Mouse (Mus musculus) heart, postnatal 25 days (tissue): ENCODE data around the gene Sirt3. TPM values are rescaled to one million over a fixed set of nuclear protein-coding genes. Genes with fewer than 3 reads are reported as not detected.

Experiments used
- DNase-seq: peaks from one replicate; pipeline ENCODE4 v3.0.0; 2022; ENCODE audit warnings: low spot score
- intact Hi-C: fragments of 180-260 bp; cut with DNase I; formaldehyde crosslinking; loops from one replicate; pipeline ENCODE4 v1.15.1; 2025
- total RNA-seq, 2 experiments: library from RNA; stranded (reverse); gene quantifications; 2 replicates each; pipeline ENCODE4 v1.2.3; 2021

The Sirt3 gene
- total RNA-seq = 10 to 100 TPM; 54.3 to 64.0 TPM

DNA sequence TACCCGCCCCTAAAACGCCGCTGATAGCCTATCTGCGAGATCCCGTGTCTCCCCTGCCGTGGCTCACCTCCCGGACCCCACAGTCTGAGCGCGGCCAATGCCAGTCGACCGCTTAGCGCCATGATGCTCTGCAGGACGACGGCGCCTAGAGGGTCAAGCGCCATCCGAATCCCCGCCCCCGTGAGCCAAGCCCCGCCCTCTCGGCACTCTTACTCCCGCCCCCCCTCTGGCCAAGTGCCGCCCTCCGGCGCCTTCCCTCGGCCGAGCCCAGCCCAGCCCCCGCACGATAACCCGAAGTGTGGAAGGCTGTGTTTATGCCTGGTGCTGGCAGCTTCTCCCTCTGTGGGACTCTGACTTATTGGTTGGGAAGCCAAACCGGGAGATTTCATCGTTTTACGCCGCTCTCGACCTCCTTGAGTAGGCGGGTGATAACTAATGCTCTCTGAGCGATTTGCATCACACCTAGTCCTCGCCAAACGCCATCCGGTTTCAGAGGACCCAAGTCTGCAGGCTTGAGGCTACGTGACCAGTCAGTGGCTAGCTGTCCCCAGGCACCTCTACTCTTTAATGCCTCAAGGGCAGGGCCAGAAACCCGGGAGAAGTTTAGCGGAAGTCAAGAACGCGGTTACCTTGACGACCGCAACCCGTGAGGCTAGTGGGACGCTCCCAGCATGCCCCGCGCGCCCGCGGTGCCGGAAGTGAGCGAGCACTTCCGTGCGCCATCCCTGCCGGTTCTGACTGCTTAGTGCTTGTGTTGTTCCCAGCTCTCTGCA, at the start of gene Sirt3, which contains the start of gene Psmd13:
TSS of gene Sirt3 (minus strand) at position 614 of the 773 bp plus-strand sequence.
TSS of gene Psmd13 (plus strand) at position 273 of the 773 bp plus-strand sequence.
- peak; percentile 85 for DNase-seq
- intact Hi-C loops = loop anchor here (1.0 kb wide), 1 partner anchor 25 kb away; the partner anchor contains the start of gene Bet1l

GRCm38 (mm10) chr7:140927181-140927580, 45.1 kb upstream of the Sirt3 start:
- DNase-seq = no peak
- intact Hi-C loops = no loop called here

DNA sequence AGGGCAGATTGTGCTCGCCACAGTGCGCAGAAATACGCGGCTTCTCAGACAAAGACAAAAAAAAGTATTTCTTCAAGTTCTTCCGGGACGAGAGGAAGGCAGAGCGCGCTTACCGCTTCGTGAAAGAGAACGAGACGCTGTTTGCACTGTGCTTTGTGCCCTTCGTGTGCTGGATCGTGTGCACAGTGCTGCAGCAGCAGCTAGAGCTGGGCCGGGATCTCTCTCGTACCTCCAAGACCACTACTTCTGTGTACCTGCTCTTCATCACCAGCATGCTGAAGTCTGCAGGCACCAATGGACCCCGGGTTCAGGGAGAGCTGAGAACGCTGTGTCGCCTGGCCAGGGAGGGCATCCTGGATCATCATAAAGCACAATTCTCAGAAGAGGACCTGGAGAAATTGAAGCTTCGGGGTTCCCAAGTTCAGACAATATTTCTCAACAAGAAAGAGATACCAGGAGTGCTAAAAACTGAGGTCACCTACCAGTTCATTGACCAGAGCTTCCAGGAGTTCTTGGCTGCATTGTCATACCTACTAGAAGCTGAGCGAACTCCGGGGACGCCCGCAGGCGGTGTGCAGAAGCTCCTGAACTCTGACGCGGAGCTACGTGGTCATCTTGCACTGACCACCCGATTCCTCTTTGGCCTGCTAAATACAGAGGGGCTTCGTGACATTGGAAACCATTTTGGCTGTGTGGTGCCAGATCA, 41.1 kb upstream of the Sirt3 start:
- DNase-seq = no peak
- intact Hi-C loops = no loop called here

GRCm38 (mm10) chr7:140922398-140923069, 40.4 kb upstream of the Sirt3 start:
- DNase-seq = no peak
- intact Hi-C loops = no loop called here

DNA sequence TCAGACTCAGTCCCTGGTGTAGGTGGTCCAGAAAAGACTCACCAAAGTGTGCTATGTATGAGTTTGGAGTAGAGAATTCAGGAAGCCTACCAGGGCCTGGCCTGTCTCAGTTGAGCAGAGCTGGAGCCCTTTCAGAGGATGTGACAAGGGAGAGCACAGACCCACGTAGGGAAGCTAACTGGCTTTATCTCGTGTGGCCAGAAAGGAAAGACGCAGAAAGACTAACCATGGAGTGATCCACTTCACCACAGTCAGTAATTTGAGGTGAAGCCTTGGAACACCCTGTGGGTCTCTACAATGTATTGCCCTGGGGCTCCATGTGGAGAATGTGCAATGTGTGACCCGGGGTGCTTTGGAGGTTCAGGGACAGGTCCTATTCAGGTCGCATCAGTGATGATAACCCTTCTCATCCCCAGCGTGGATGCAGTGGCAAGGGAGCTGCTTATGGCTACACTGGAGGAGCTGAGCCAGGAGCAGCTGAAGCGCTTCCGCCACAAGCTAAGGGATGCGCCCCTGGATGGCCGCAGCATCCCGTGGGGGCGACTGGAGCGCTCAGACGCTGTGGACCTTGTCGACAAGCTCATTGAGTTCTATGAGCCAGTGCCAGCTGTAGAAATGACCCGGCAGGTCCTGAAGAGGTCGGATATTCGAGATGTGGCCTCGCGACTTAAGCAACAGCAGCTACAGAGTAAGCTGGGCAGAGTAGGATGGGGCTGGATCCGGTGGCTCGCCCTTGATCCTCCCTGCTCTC, 39.3 kb upstream of the Sirt3 start:
- intact Hi-C loops = no loop called here
- DNase-seq = no peak

GRCm38 (mm10) chr7:140920418-140921029, 38.4 kb upstream of the Sirt3 start, which contains the start of gene Nlrp6:
Gene Nlrp6 (plus strand): TSS chr7:140920902.
- no peak for DNase-seq
- intact Hi-C loops = no loop called here

GRCm38 (mm10) chr7:140919911-140920310, 37.8 kb upstream of the Sirt3 start:
- intact Hi-C loops = no loop called here
- DNase-seq = no peak

- DNase-seq = no peak
- intact Hi-C loops = no loop called here
These were observed 32.1 kb upstream of the Sirt3 start for GRCm38 (mm10) chr7:140914031-140914690.

DNA sequence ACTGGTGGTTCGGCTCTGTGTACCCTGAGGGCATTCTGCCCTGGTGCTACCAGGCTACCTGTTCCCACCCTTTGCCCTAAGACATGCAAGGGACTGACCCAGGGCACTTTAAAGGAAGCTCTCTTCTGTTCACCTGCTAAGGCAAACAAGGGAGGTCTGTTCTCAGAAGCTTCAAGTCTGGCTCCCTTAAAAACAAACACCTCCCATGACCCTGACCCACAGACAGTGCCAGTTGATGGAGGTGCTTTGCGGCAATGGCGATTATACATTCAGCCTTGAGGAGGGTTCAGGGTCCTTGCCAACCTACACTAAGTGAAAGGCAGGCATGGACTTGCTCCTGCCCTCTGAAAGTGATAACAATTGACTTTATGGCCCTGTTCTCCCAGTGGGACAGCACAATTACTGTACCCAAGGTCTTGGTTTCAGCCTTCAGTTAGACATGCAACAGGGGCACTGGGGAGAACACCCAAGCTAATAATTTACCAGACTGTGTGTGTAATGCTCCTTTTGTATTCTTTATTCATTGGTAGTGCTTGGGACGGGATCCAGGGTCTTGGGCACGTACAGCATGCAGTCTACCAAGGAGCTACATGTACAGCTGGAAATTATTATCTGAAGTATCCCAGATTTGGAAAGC, 30.9 kb upstream of the Sirt3 start:
- intact Hi-C loops = no loop called here
- no peak for DNase-seq

DNA sequence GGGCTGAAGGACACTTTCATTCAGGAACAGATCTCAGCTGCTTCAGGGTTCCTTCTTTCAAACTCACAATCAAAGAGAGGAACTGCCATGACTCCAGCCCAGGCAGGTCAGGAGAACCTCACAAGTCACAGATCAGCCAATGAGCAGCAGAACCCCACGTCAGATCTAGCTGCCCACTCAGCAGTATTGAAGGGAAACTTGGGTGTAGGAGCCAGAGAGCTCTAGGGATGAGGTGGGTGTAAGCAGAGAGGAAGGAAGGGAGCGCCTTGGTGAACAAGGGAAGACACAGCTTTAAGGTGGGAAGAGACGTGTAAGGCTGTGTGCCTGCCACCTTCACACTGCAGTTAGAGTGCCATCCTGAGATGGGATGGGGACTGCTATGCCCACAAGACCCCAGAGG, 30.2 kb upstream of the Sirt3 start:
- intact Hi-C loops = no loop called here
- DNase-seq = no peak

- DNase-seq = peak; percentile 50
- intact Hi-C loops = loop anchor here (1.0 to 5.0 kb wide), 3 partner anchors 100 to 269 kb away; no protein-coding TSS in a partner anchor
These were observed 26.6 kb upstream of the Sirt3 start for GRCm38 (mm10) chr7:140908634-140909107.

DNA sequence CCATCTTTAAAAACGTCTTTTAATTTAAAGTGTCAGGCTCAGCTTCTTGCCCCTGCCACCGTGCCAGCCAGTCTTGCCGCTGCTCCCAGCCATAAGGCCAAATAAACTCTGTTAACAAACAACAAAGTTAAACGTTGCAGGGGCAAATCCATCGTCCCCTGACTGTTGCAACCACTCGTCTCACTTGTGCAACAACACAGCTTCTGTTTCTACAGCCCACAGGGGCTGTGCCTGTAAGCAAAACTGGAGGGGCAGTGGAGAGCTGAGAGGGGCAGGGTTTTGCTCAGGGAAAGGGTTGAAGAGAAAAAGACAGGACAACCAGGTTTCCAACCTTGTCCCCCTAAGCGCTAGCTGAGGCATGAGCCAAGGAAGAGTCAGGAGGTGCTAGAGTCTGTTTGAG, 26.1 kb upstream of the Sirt3 start:
- DNase-seq = no peak
- intact Hi-C loops = loop anchor here (1.0 to 5.0 kb wide), 3 partner anchors 100 to 269 kb away; no protein-coding TSS in a partner anchor

DNA sequence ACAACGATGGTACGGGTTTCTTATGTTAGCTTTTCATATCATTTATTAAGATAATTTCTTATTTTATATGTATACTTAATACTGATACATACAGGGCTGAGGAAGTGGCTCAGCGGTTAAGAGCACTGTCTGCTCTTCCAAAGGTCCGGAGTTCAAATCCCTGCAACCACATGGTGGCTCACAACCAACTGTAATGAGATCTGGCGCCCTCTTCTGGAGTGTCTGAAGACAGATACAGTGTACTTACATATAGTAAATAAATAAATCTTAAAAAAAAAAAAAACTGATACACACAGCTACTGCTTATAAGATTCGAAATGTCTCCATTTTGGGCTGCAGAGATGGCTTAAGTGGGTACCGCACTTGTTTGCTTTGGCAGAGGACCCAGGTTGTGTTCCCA, 25.6 kb upstream of the Sirt3 start:
- DNase-seq = no peak

DNA sequence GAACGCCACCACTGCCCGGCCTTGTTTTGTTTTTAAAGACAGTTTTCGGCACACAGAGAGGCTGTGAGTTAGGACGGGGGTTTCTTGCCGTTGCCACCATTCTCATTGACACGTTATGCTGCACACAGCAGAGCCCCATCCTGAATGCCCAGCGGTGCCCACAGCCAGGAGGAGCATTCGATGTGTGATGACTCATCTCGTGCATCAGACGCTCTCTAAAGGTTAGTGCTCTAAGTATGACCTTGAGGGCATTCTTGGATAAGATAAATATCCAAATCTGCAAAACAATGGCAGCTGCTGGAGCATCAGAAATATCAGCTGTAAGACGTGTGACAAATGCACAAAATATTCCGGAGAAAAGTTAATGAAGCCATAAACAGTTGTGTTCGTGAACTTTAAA, 25.0 kb upstream of the Sirt3 start:
- intact Hi-C loops = loop anchor here (2.0 to 5.0 kb wide), 2 partner anchors 30 to 270 kb away; no protein-coding TSS in a partner anchor

More for the DNA sequence above, 25.6 kb upstream of the Sirt3 start:
- intact Hi-C loops = loop anchor here (1.0 to 5.0 kb wide), 4 partner anchors 29 to 270 kb away; no protein-coding TSS in a partner anchor

GRCm38 (mm10) chr7:140905642-140906081, 23.6 kb upstream of the Sirt3 start:
- intact Hi-C loops = loop anchor here (2.0 to 5.0 kb wide), 2 partner anchors 31 to 272 kb away; no protein-coding TSS in a partner anchor
- DNase-seq = no peak

More for the DNA sequence above, 25.0 kb upstream of the Sirt3 start:
- DNase-seq = no peak

DNA sequence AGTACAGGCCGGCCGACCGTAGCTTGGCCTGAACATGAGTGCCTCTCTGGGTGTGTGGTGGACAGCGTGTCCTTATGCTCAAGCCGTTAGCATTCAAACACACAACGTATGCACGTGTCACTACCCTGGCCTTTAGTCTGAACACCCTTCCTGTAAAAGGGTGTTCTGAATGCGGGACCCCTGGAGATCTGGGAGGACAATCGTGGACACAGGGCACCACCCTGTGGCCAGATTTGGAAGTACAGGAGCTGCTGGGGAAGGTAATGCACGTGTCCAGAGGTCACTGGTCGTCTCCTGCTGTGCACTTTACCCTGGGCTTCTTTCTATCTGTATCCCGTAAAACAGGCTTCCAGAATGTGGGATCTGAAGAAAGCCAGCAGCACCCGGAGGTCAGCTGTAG, 21.1 kb upstream of the Sirt3 start:
- peak; percentile 20 for DNase-seq
- intact Hi-C loops = loop anchor here (1.0 kb wide), 1 partner anchor 58 kb away; the partner anchor contains the start of gene Scgb1c1

- DNase-seq = no peak
- intact Hi-C loops = no loop called here
These were observed 20.1 kb upstream of the Sirt3 start for GRCm38 (mm10) chr7:140902036-140902875.
